Mouse (Mus musculus): ENCODE data around the gene Ndnf.

The Ndnf gene

GRCm38 (mm10) chr6:65743871-65744202 is 72.4 kb downstream of the Ndnf start:
- no peak for DNase-seq (ENCODE audit: low spot score in 2 of 2)

GRCm38 (mm10) chr6:65758214-65758613 is 86.8 kb downstream of the Ndnf start:
- DNase-seq (ENCODE audit: low spot score in 2 of 2), result no peak

- no peak for DNase-seq (ENCODE audit: low spot score in 2 of 2)
These were observed 87.8 kb downstream of the Ndnf start for GRCm38 (mm10) chr6:65759174-65759573.

GRCm38 (mm10) chr6:65760073-65760472 is 88.7 kb downstream of the Ndnf start:
- no peak for DNase-seq (ENCODE audit: low spot score in 2 of 2)

Measured in cerebellum, postnatal 4 days (tissue).